ENCODE assay signal across 7 mouse cellular contexts in the genomic region with DNA sequence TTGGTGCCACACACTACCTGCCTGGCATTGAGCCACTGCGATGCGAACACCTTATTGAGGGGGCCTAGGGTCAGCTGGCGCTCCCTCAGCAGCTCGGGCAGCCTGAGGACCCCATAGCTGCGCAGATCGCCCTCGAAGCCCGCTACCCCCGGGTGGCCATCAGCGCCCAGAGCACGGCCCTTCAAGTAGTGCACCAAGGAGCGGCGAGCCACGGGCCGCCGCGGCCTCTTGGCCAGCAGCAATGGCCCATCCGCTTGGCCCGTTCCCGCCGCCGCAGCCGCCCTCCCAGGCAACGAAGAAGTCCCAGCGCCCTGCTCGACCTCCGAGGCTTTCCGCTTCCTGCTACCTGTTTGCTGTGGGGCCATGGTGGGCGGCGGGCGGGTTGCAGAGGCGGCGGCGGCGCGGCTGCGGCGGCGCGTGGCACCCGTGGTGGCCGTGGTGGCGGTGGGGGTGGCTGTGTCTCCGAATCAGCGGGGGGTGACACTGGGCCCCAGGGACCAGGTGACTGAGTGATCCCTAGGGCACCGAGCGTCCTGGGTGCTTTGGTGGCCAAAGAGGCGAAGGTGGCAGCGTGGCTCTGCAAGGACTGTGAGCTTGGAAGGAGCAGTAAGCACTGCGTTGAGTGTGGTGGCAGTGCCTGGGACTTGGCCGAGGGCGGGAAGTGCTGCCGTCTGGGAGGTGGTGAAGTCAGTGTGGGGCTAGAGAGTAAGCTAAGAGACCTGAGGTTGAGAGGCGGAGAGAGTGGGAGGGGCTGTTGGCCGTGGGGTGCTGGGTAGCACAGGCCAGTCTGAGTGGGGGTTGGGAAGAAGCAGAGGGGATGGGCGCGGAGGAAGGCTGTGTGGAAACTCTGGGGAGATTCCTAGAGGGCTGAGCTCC. TPM values are rescaled to one million over a fixed set of nuclear protein-coding genes. Genes with fewer than 3 reads are reported as not detected.
DNase-seq lines count a peak whose midpoint lies in the region; ATAC-seq lines count a peak whose summit lies in the region.

A gene (minus strand): TSS at position 697 of the 876 bp plus-strand sequence.

- H3K9me3 ChIP-seq in embryonic facial prominence, embryonic 13.5 days: no peaks in the 10 kb centered on the region
- no peaks in the 10 kb centered on the region for H3K9me3 ChIP-seq in hindbrain, embryonic 13.5 days
- no peaks in the 10 kb centered on the region for H3K9me3 ChIP-seq in limb, embryonic 15.5 days
- H3K9me3 ChIP-seq in neural tube, embryonic 14.5 days (ENCODE audit: control insufficient read depth, low read length): no peaks in the 10 kb centered on the region

- H3K9ac ChIP-seq in embryonic facial prominence, embryonic 13.5 days: peak within 1 kb of the TSS; percentile 72
- peak within 1 kb of the TSS; percentile 65 for H3K9ac ChIP-seq in hindbrain, embryonic 13.5 days
- H3K9ac ChIP-seq in limb, embryonic 15.5 days: peak within 1 kb of the TSS; percentile 39
- H3K9ac ChIP-seq in neural tube, embryonic 14.5 days (replicated peaks; ENCODE audit: low read depth, low read length): peak within 1 kb of the TSS; percentile 42; the same call in 1 of the 2 replicates

- peak; percentile 14 to 61 for DNase-seq in urinary bladder, postnatal 4 days (ENCODE audit: low spot score in 2 of 2)
- no peak for DNase-seq in urinary bladder, adult 18-20 months (ENCODE audit: low spot score in 2 of 2)
- no peak for DNase-seq in thymus, adult 18-20 months

- H3K27me3 ChIP-seq in embryonic facial prominence, embryonic 13.5 days: no peaks in the 10 kb centered on the region
- H3K27me3 ChIP-seq in hindbrain, embryonic 13.5 days: no peaks in the 10 kb centered on the region
- H3K27me3 ChIP-seq in limb, embryonic 15.5 days: no peaks in the 10 kb centered on the region
- H3K27me3 ChIP-seq in neural tube, embryonic 14.5 days (ENCODE audit: control insufficient read depth, insufficient read depth, low read length): no peaks in the 10 kb centered on the region

- 31% methylated on average over 54 of the region's 57 CpGs for WGBS in embryonic facial prominence, embryonic 13.5 days
- 21% methylated on average over 39 of the region's 57 CpGs for WGBS in hindbrain, embryonic 13.5 days
- 24% methylated on average over 44 of the region's 57 CpGs for WGBS in limb, embryonic 15.5 days
- 15% methylated on average over 35 of the region's 57 CpGs for WGBS in neural tube, embryonic 14.5 days

- peak within 1 kb of the TSS; percentile 64 for H3K4me2 ChIP-seq in embryonic facial prominence, embryonic 13.5 days
- peak within 1 kb of the TSS; percentile 68 for H3K4me2 ChIP-seq in hindbrain, embryonic 13.5 days
- H3K4me2 ChIP-seq in limb, embryonic 15.5 days: peak within 1 kb of the TSS; percentile 63
- H3K4me2 ChIP-seq in neural tube, embryonic 14.5 days (ENCODE audit: low read depth, low read length): peak within 1 kb of the TSS; percentile 57

- peak within 1 kb of the TSS; percentile 50 for H3K4me3 ChIP-seq in embryonic facial prominence, embryonic 13.5 days
- peak within 1 kb of the TSS; percentile 49 for H3K4me3 ChIP-seq in hindbrain, embryonic 13.5 days
- peak within 1 kb of the TSS; percentile 50 for H3K4me3 ChIP-seq in limb, embryonic 15.5 days
- H3K4me3 ChIP-seq in neural tube, embryonic 14.5 days (ENCODE audit: low read depth, low read length): peak within 1 kb of the TSS; percentile 45

- ATAC-seq in embryonic facial prominence, embryonic 13.5 days (ENCODE audit: insufficient number of reproducible peaks, insufficient read depth, low FRiP score, low TSS enrichment, low read depth): peak; percentile 80; the same call in 1 of the 2 replicates
- peak; percentile 88 for ATAC-seq in hindbrain, embryonic 13.5 days (ENCODE audit: low FRiP score)
- ATAC-seq in limb, embryonic 15.5 days (ENCODE audit: insufficient number of reproducible peaks, low FRiP score, low TSS enrichment, low read depth): 0 out of 2 replicates have a peak, but pooled peaks have one; percentile 75
- ATAC-seq in neural tube, embryonic 14.5 days (ENCODE audit: low read depth): peak; percentile 85

- H3K4me1 ChIP-seq in embryonic facial prominence, embryonic 13.5 days: no peaks in the 10 kb centered on the region
- H3K4me1 ChIP-seq in hindbrain, embryonic 13.5 days (replicated peaks): no peaks in the 10 kb centered on the region
- H3K4me1 ChIP-seq in limb, embryonic 15.5 days: no peaks in the 10 kb centered on the region
- H3K4me1 ChIP-seq in neural tube, embryonic 14.5 days (ENCODE audit: control insufficient read depth, insufficient read depth, low read length): no peaks in the 10 kb centered on the region

- no peak within 1 kb of the TSS; the same call in 1 of the 2 replicates for H3K27ac ChIP-seq in embryonic facial prominence, embryonic 13.5 days
- no peak within 1 kb of the TSS for H3K27ac ChIP-seq in hindbrain, embryonic 13.5 days
- H3K27ac ChIP-seq in limb, embryonic 15.5 days: no peak within 1 kb of the TSS
- H3K27ac ChIP-seq in neural tube, embryonic 14.5 days (ENCODE audit: low read depth, low read length): no peak within 1 kb of the TSS

- H3K36me3 ChIP-seq in embryonic facial prominence, embryonic 13.5 days: no peaks in the 10 kb centered on the region
- no peaks in the 10 kb centered on the region for H3K36me3 ChIP-seq in hindbrain, embryonic 13.5 days
- H3K36me3 ChIP-seq in limb, embryonic 15.5 days: no peaks in the 10 kb centered on the region
- H3K36me3 ChIP-seq in neural tube, embryonic 14.5 days (ENCODE audit: control insufficient read depth, insufficient read depth, low read length): no peaks in the 10 kb centered on the region

RNA-seq across cellular contexts. Expression of the gene that starts here (rescaled TPM):
- 2.7 and 3.2 TPM in 2 replicates for polyA plus RNA-seq in embryonic facial prominence, embryonic 13.5 days (2015; fragmentation: Nextera tagmentation; extraction: Ambion mirVana)
- 1.3 and 1.6 TPM in 2 replicates for polyA plus RNA-seq in hindbrain, embryonic 13.5 days (2015; fragmentation: Nextera tagmentation; extraction: Ambion mirVana)
- polyA plus RNA-seq in limb, embryonic 15.5 days (2015; fragmentation: Nextera tagmentation; extraction: Ambion mirVana): 2.2 and 2.5 TPM in 2 replicates
- 1.5 and 2.0 TPM in 2 replicates for polyA plus RNA-seq in neural tube, embryonic 14.5 days (2014; fragmentation: Nextera tagmentation; extraction: Ambion mirVana)

Comparison
In these comparisons a context has a peak if more than half of its experiments do, and no peak if none do; other contexts are left out.
1. DNase-seq: peak in urinary bladder, postnatal 4 days (2 of 2); none in urinary bladder, adult 18-20 months (0 of 2) and thymus, adult 18-20 months (0 of 2).
2. Peak in every context shown above with its lines, with median percentiles within 50 percentile points of each other: ATAC-seq, H3K4me2 ChIP-seq, H3K4me3 ChIP-seq and H3K9ac ChIP-seq.